Mouse (Mus musculus): ENCODE measurements around the gene Kif22. TPM values are rescaled to one million over a fixed set of nuclear protein-coding genes. Genes with fewer than 3 reads are reported as not detected.
"Not testable (repeated sequence)": the region's sequence is repeated elsewhere in the genome, so short reads cannot be mapped to it uniquely, and the experiment has no call there.

Gene Kif22
- 30.2 and 32.6 TPM in 2 replicates for polyA plus RNA-seq (2015; fragmentation: Nextera tagmentation; extraction: Ambion mirVana)

- Histone ChIP-seq H3K9ac (peak within 1 kb of the TSS; percentile 86), H3K27me3 (no peaks in the 10 kb centered on the region), H3K9me3 (no peaks in the 10 kb centered on the region), H3K36me3 (no peaks in the 10 kb centered on the region), H3K4me3 (peak within 1 kb of the TSS; percentile 71), H3K4me1 (replicated peaks) (peaks cover 20% of the 10 kb centered on the region), H3K27ac (peak within 1 kb of the TSS; percentile 77), H3K4me2 (peak within 1 kb of the TSS; percentile 96)
- peak; percentile 59; the same call in 1 of the 2 replicates for ATAC-seq (ENCODE audit: low FRiP score)
- under 1% methylated on average over 52 of the region's 53 CpGs for WGBS
Observed at GRCm38 (mm10) chr7:127041851-127042672, at the start of gene Kif22. Gene Kif22, minus strand, starts transcription at chr7:127042471.

GRCm38 (mm10) chr7:127091114-127091896, 49.0 kb upstream of the Kif22 start, which contains the start of gene AI467606:
Gene AI467606, plus strand, starts transcription at chr7:127091359.
- H3K9me3 ChIP-seq = no peaks in the 10 kb centered on the region
- H3K4me2 ChIP-seq = 0 out of 2 replicates have a peak within 1 kb of the TSS, but pooled peaks have one; percentile 3
- no peaks in the 10 kb centered on the region for H3K36me3 ChIP-seq
- no peak for ATAC-seq (ENCODE audit: low FRiP score)
- no peak within 1 kb of the TSS for H3K27ac ChIP-seq
- no peak within 1 kb of the TSS for H3K9ac ChIP-seq
- peaks cover 8% of the 10 kb centered on the region for H3K4me1 ChIP-seq (replicated peaks)
- 68% methylated on average over 16 of the region's 16 CpGs for WGBS
- no peak within 1 kb of the TSS for H3K4me3 ChIP-seq
- H3K27me3 ChIP-seq = no peaks in the 10 kb centered on the region

- no peaks in the 10 kb centered on the region for H3K9me3 ChIP-seq
- H3K4me2 ChIP-seq = no peak overlapping the region
- 83% methylated on average over 20 of the region's 20 CpGs for WGBS
- H3K36me3 ChIP-seq = no peaks in the 10 kb centered on the region
- peaks cover 8% of the 10 kb centered on the region for H3K4me1 ChIP-seq (replicated peaks)
- H3K9ac ChIP-seq = no peak overlapping the region
- no peak overlapping the region for H3K4me3 ChIP-seq
- ATAC-seq (ENCODE audit: low FRiP score) = no peak
- no peaks in the 10 kb centered on the region for H3K27me3 ChIP-seq
- no peak overlapping the region for H3K27ac ChIP-seq
Observed at GRCm38 (mm10) chr7:127090154-127091113, 48.2 kb upstream of the Kif22 start.

GRCm38 (mm10) chr7:127088901-127089845, 46.9 kb upstream of the Kif22 start:
- Histone ChIP-seq H3K36me3 (no peaks in the 10 kb centered on the region), H3K9me3 (no peaks in the 10 kb centered on the region), H3K4me3 (peak overlapping the region; percentile 22), H3K4me1 (replicated peaks) (peaks cover 8% of the 10 kb centered on the region), H3K9ac (peak overlapping the region; percentile 56), H3K27ac (no peak overlapping the region), H3K27me3 (no peaks in the 10 kb centered on the region), H3K4me2 (peak overlapping the region; percentile 50)
- WGBS = 22% methylated on average over 27 of the region's 27 CpGs
- ATAC-seq (ENCODE audit: low FRiP score) = no peak

- ATAC-seq (ENCODE audit: low FRiP score) = no peak
- Histone ChIP-seq H3K9ac (no peak overlapping the region), H3K27ac (no peak overlapping the region), H3K4me1 (replicated peaks) (peaks cover 8% of the 10 kb centered on the region), H3K27me3 (no peaks in the 10 kb centered on the region), H3K9me3 (no peaks in the 10 kb centered on the region), H3K4me2 (no peak overlapping the region), H3K4me3 (no peak overlapping the region), H3K36me3 (no peaks in the 10 kb centered on the region)
- 93% methylated on average over 3 of the region's 3 CpGs for WGBS
Observed at GRCm38 (mm10) chr7:127088083-127088482, 45.8 kb upstream of the Kif22 start.

- not testable (repeated sequence) for H3K36me3 ChIP-seq; H3K9me3 ChIP-seq; H3K9ac ChIP-seq; H3K4me2 ChIP-seq; H3K27me3 ChIP-seq; H3K4me3 ChIP-seq; H3K4me1 ChIP-seq (replicated peaks); ATAC-seq (ENCODE audit: low FRiP score); H3K27ac ChIP-seq
- WGBS = 90% methylated on average over 6 of the region's 6 CpGs
Observed at GRCm38 (mm10) chr7:127087278-127088010, 45.2 kb upstream of the Kif22 start, which contains the start of gene Zg16. Gene Zg16, minus strand, starts transcription at chr7:127087328.

GRCm38 (mm10) chr7:127085751-127086150, 43.5 kb upstream of the Kif22 start:
- H3K27ac ChIP-seq; H3K27me3 ChIP-seq; H3K9me3 ChIP-seq; H3K9ac ChIP-seq; H3K4me1 ChIP-seq (replicated peaks); H3K4me2 ChIP-seq; H3K36me3 ChIP-seq; H3K4me3 ChIP-seq; ATAC-seq (ENCODE audit: low FRiP score): not testable (repeated sequence)
- 72% methylated on average over 6 of the region's 6 CpGs for WGBS

- no peaks in the 10 kb centered on the region for H3K36me3 ChIP-seq
- H3K27ac ChIP-seq = no peak overlapping the region
- ATAC-seq (ENCODE audit: low FRiP score) = no peak
- H3K4me1 ChIP-seq (replicated peaks) = peaks cover 8% of the 10 kb centered on the region
- no peak overlapping the region for H3K9ac ChIP-seq
- H3K4me3 ChIP-seq = no peak overlapping the region
- H3K4me2 ChIP-seq = no peak overlapping the region
- WGBS = 78% methylated on average over 2 of the region's 2 CpGs
- H3K9me3 ChIP-seq = no peaks in the 10 kb centered on the region
- H3K27me3 ChIP-seq = no peaks in the 10 kb centered on the region
Observed at GRCm38 (mm10) chr7:127084794-127085193, 42.5 kb upstream of the Kif22 start.

GRCm38 (mm10) chr7:127083689-127084088, 41.4 kb upstream of the Kif22 start:
- Histone ChIP-seq H3K4me2 (no peak overlapping the region), H3K27me3 (no peaks in the 10 kb centered on the region), H3K9ac (no peak overlapping the region), H3K27ac (no peak overlapping the region), H3K4me3 (no peak overlapping the region), H3K4me1 (replicated peaks) (no peaks in the 10 kb centered on the region; the same call in 1 of the 2 replicates), H3K9me3 (no peaks in the 10 kb centered on the region), H3K36me3 (no peaks in the 10 kb centered on the region)
- WGBS = 88% methylated on average over 4 of the region's 4 CpGs
- no peak for ATAC-seq (ENCODE audit: low FRiP score)

GRCm38 (mm10) chr7:127082995-127083394, 40.7 kb upstream of the Kif22 start:
- no peaks in the 10 kb centered on the region for H3K36me3 ChIP-seq
- H3K4me2 ChIP-seq = no peak overlapping the region
- ATAC-seq (ENCODE audit: low FRiP score) = no peak
- WGBS = 71% methylated on average over 2 of the region's 2 CpGs
- H3K9ac ChIP-seq = no peak overlapping the region
- no peaks in the 10 kb centered on the region for H3K27me3 ChIP-seq
- H3K4me3 ChIP-seq = no peak overlapping the region
- H3K27ac ChIP-seq = no peak overlapping the region
- no peaks in the 10 kb centered on the region for H3K9me3 ChIP-seq
- H3K4me1 ChIP-seq (replicated peaks) = no peaks in the 10 kb centered on the region

Data from hindbrain, embryonic 13.5 days (tissue).